In genomic region chr3:60398796-60399195, GRCm38 (mm10) we compare ENCODE assay signal across 24 mouse cellular contexts.
"Had no signal": no experiment of that assay in that cellular context is flagged by ENCODE, and none has a peak within 500 bp of the region (broad histone marks: within the 10 kb centered on the region; RNA-seq: fewer than 3 reads in every experiment).

No protein-coding gene starts in this region.

- H3K36me3 ChIP-seq: heart, embryonic 13.5 days; heart, embryonic 15.5 days; hindbrain, embryonic 13.5 days; hindbrain, embryonic 15.5 days; kidney, embryonic 15.5 days; limb, embryonic 13.5 days; limb, embryonic 15.5 days; liver, embryonic 12.5 days had no signal

- H3K4me2 ChIP-seq: heart, embryonic 11.5 days; heart, embryonic 13.5 days; heart, embryonic 15.5 days; hindbrain, embryonic 13.5 days; hindbrain, embryonic 15.5 days; kidney, embryonic 15.5 days; limb, embryonic 13.5 days; limb, embryonic 15.5 days; liver, embryonic 12.5 days had no signal

- ATAC-seq: hindbrain, postnatal 0 days; intestine, embryonic 16.5 days; liver, embryonic 12.5 days had no signal

- H3K27ac ChIP-seq: heart, adult 2 months; heart, embryonic 13.5 days; heart, embryonic 15.5 days; hindbrain, embryonic 13.5 days; hindbrain, embryonic 15.5 days; hindbrain, postnatal 0 days; kidney, embryonic 15.5 days; kidney, postnatal 0 days; limb, embryonic 13.5 days; limb, embryonic 15.5 days; liver, embryonic 14.5 days had no signal

- H3K4me1 ChIP-seq: heart, embryonic 13.5 days; heart, embryonic 15.5 days; hindbrain, embryonic 13.5 days; hindbrain, embryonic 15.5 days; kidney, embryonic 15.5 days; limb, embryonic 13.5 days; limb, embryonic 15.5 days had no signal

- H3K27me3 ChIP-seq: heart, embryonic 13.5 days; heart, embryonic 15.5 days; hindbrain, embryonic 13.5 days; hindbrain, embryonic 15.5 days; kidney, embryonic 15.5 days; limb, embryonic 13.5 days; limb, embryonic 15.5 days; liver, embryonic 12.5 days had no signal

- H3K9ac ChIP-seq: heart, embryonic 13.5 days; heart, embryonic 15.5 days; hindbrain, embryonic 13.5 days; hindbrain, embryonic 15.5 days; kidney, embryonic 15.5 days; limb, embryonic 13.5 days; limb, embryonic 15.5 days; liver, embryonic 12.5 days; liver, embryonic 14.5 days had no signal

- DNase-seq: gastrocnemius, postnatal 14 days; gastrocnemius, postnatal 36 days; heart, adult 11 months; heart, adult 2 months; heart, postnatal 14 days; heart, postnatal 36 days; kidney, adult 8-10 months; kidney, postnatal 25 days; layer of hippocampus, adult 9-11 months; layer of hippocampus, postnatal 36 days; left cerebral cortex, postnatal 4 days had no signal

- H3K4me3 ChIP-seq: heart, adult 2 months; heart, embryonic 13.5 days; heart, embryonic 15.5 days; hindbrain, embryonic 13.5 days; hindbrain, embryonic 15.5 days; kidney, embryonic 15.5 days; limb, embryonic 13.5 days; limb, embryonic 15.5 days; liver, embryonic 12.5 days had no signal

- H3K9me3 ChIP-seq: heart, embryonic 13.5 days; heart, embryonic 15.5 days; hindbrain, embryonic 13.5 days; hindbrain, embryonic 15.5 days; kidney, embryonic 15.5 days; limb, embryonic 13.5 days; limb, embryonic 15.5 days; liver, embryonic 12.5 days had no signal
